Mouse (Mus musculus) embryonic facial prominence, embryonic 14.5 days (tissue): ENCODE measurements at regions not wholly inside any gene's neighbourhood (a gene's known extent, or its start where the extent isn't known, plus 50 kb on each side); places are given as distances from the start of the nearest gene placed in this dataset.
A peak's percentile ranks its signal among the peaks of the same experiment; 100 is the strongest.

ENCODE experiments used
- ATAC-seq: fragments of 200-750 bp; cut with Nextera tagmentation; 2 replicates; pipeline ENCODE4 v1.8.0; 2017; ENCODE audit warnings: low read depth, moderate number of reproducible peaks, moderate TSS enrichment
- DNase-seq: peaks from one replicate; pipeline ENCODE4 v3.0.0-alpha.2; 2015; ENCODE audit warnings: low spot score
- H3K27ac ChIP-seq: fragments of 300-500 bp; sonication (generic); replicated peaks from 2 replicates; pipeline ENCODE4 v1.5.1; 2014; ENCODE audit warnings: low read depth, mild to moderate bottlenecking, low read length, moderate library complexity
- H3K27me3 ChIP-seq: fragments of 300-500 bp; sonication (generic); replicated peaks from 2 replicates; pipeline ENCODE4 v1.6.1; 2014; ENCODE audit warnings: low read length; ENCODE audit not compliant: control insufficient read depth, insufficient read depth
- H3K36me3 ChIP-seq: fragments of 300-500 bp; sonication (generic); 2 replicates; pipeline ENCODE4 v1.6.1; 2014; ENCODE audit warnings: low read length, mixed read lengths; ENCODE audit not compliant: control insufficient read depth, insufficient read depth
- H3K4me1 ChIP-seq: fragments of 300-500 bp; sonication (generic); 2 replicates; pipeline ENCODE4 v1.6.1; 2014; ENCODE audit warnings: antibody characterized with exemption, low read length; ENCODE audit not compliant: control insufficient read depth, insufficient read depth
- H3K4me2 ChIP-seq: fragments of 300-500 bp; sonication (generic); 2 replicates; pipeline ENCODE4 v1.6.1; 2014; ENCODE audit warnings: low read depth, mild to moderate bottlenecking, low read length, moderate library complexity, mixed read lengths
- H3K4me3 ChIP-seq: fragments of 300-500 bp; sonication (generic); 2 replicates; pipeline ENCODE4 v1.5.1; 2014; ENCODE audit warnings: low read depth, mild to moderate bottlenecking, low read length
- H3K9ac ChIP-seq: fragments of 300-500 bp; sonication (generic); 2 replicates; pipeline ENCODE4 v1.6.1; 2014; ENCODE audit warnings: low read depth, mild to moderate bottlenecking, low read length, moderate library complexity, mixed read lengths
- H3K9me3 ChIP-seq: fragments of 300-500 bp; sonication (generic); 2 replicates; pipeline ENCODE4 v1.6.1; 2016; ENCODE audit warnings: low read length; ENCODE audit not compliant: control insufficient read depth
- WGBS: fragments of 180-500 bp; shearing (Covaris S2); extraction: QIAGEN DNeasy Blood & Tissue Kit; methylation state at CpG from one replicate; pipeline ENCODE4 v1.1.7; 2014; 5-methylcytosine and 5-hydroxymethylcytosine counted together

DNA sequence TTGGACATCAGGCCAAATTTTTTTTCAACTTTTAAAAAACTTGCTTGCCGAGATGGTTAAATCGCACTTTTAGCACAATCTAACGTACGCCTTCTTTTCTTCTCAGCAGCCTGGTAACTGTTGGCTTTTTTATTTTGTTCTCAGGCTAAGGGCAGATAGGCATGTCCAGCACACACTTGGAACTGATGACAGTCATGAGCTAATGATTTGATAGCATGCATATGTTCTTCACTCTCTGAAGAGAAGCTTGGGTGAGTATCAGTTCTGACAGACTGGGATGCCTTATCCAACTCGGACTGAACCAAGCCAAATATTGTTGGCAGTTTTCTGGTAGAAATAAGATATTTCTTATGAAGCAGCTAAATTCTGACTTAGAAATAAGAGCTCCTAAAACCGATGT is 145.9 kb downstream of the Ndfip2 start:
- Histone ChIP-seq H3K9ac (no peak overlapping the region), H3K36me3 (no peaks in the 10 kb centered on the region), H3K4me3 (no peak overlapping the region), H3K9me3 (0 out of 2 replicates have a peak, but pooled peaks cover 3% of the 10 kb centered on the region), H3K4me2 (no peak overlapping the region), H3K27ac (no peak overlapping the region), H3K27me3 (no peaks in the 10 kb centered on the region), H3K4me1 (no peaks in the 10 kb centered on the region)
- ATAC-seq = no peak
- 70% methylated on average over 6 of the region's 6 CpGs for WGBS
- DNase-seq = no peak

DNA sequence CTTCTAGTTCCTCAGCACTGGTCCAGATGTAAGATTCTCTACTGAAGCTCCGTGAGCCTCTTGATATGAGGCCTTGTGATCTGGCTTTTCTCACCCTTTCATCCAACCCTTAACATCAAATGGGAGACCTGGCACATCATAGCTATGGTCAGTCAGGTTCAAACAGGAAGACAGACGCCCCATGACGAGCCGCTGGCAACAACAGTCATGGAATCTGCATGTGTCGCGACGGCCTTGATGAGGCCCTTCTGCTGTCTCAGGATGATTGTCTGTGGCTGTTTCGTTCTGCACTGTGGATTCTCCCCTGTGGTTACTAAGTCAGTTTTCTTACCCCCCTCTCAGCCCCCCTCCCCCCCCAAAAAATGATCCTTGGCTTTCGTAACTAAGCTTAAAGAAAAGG is 144.9 kb downstream of the Ndfip2 start:
- no peaks in the 10 kb centered on the region for H3K9me3 ChIP-seq
- ATAC-seq = no peak
- peaks cover 1% of the 10 kb centered on the region; the same call in 1 of the 2 replicates for H3K4me1 ChIP-seq
- no peaks in the 10 kb centered on the region for H3K27me3 ChIP-seq
- H3K4me3 ChIP-seq = no peak overlapping the region
- no peak overlapping the region for H3K4me2 ChIP-seq
- no peaks in the 10 kb centered on the region for H3K36me3 ChIP-seq
- 81% methylated on average over 9 of the region's 9 CpGs for WGBS
- H3K27ac ChIP-seq = no peak overlapping the region
- DNase-seq = no peak
- no peak overlapping the region for H3K9ac ChIP-seq

DNA sequence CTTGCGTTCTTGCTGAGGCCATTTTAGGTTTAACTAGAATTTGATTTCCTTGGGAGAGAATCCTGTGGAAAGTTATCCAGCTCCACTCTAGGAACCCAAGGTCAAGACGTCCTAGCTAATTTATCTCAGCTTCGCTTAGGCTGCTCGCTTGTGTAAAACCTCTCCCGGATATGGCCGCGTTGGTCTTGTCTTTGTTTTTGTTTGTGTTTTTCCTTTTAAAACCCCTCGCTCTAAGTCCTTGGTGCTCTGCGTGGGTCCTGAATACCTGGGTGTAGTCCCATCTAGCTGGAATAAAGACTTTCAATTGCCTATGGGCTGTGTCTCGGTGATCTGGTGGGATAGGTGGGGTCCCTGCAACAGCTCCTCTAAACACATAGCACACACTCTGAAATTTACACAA is 144.2 kb downstream of the Ndfip2 start:
- no peak for ATAC-seq
- 97% methylated on average over 10 of the region's 10 CpGs for WGBS

DNA sequence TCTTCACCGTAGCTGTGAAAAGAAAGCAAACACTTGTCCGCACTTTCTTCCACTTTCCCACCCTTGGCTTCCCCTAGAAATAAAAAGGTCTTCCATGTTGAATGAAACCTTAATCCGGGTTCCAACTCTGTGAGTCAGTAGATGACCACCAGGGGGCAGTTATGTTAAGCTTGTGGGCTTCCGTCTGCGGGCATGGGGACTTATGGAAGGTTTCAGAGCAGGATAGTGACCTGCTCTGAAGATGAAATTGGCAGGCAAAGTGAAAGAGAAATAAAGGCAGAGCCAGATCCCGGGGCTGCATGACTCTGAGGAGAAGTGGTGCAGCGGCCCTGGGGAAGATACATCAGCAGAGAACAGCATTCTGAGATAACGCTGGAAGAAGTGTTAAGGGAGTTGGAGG is 139.1 kb downstream of the Ndfip2 start:
- H3K27ac ChIP-seq = no peak overlapping the region
- H3K9me3 ChIP-seq = no peaks in the 10 kb centered on the region
- peaks cover 9% of the 10 kb centered on the region; the same call in 1 of the 2 replicates for H3K4me1 ChIP-seq
- no peak overlapping the region for H3K4me3 ChIP-seq
- H3K36me3 ChIP-seq = no peaks in the 10 kb centered on the region
- H3K4me2 ChIP-seq = peak overlapping the region; percentile 37
- ATAC-seq (peak; percentile 46; the same call in 1 of the 2 replicates), DNase-seq (peak; percentile 92)
- H3K27me3 ChIP-seq = no peaks in the 10 kb centered on the region
- H3K9ac ChIP-seq = no peak overlapping the region
- whole genome bisulfite sequencing = 22% methylated on average over 8 of the region's 8 CpGs

More for the DNA sequence above, 144.2 kb downstream of the Ndfip2 start:
- H3K9me3 ChIP-seq = no peaks in the 10 kb centered on the region
- H3K4me3 ChIP-seq = no peak overlapping the region
- H3K4me2 ChIP-seq = no peak overlapping the region
- H3K4me1 ChIP-seq = peaks cover 4% of the 10 kb centered on the region; the same call in 1 of the 2 replicates
- H3K36me3 ChIP-seq = no peaks in the 10 kb centered on the region
- H3K9ac ChIP-seq = no peak overlapping the region
- no peak for DNase-seq
- H3K27me3 ChIP-seq = no peaks in the 10 kb centered on the region
- no peak overlapping the region for H3K27ac ChIP-seq

DNA sequence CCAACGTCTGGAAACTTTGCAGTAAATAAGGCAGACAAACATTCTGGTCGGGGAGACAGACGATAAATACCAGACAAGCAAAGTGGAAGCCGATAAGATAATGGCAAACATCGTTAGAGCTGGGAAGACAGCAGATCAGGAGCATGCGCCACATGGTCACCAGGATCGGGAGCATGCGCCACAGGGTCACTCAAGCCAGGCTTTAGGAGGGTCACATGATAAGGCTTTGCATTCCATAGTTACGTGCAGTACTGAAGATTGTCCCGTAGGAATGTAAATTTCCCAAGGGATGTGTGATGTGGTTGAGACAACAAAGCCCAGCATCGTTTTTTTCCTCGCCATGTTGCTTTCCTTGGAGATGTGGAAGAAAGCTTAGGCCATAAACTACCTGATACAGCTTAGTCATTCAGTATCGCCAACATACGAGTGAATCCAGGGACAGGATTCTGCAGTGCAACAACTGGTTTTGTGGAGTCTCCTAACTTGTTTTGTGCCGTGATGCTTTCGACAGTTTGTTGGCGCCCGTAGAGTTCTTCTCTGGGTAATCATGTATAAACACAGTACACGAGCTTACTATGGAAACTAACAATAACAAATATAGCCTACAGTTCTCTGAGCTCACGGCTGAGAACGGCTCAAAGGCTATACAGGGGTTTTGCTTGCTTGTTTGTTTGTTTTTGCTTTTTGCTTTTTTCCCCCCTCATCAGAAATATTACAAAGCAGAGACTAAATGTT is 133.9 kb downstream of the Ndfip2 start:
- Histone ChIP-seq H3K27ac (no peak overlapping the region), H3K4me1 (peaks cover 2% of the 10 kb centered on the region; the same call in 1 of the 2 replicates), H3K9me3 (no peaks in the 10 kb centered on the region), H3K27me3 (no peaks in the 10 kb centered on the region), H3K4me2 (no peak overlapping the region), H3K9ac (no peak overlapping the region), H3K4me3 (no peak overlapping the region), H3K36me3 (no peaks in the 10 kb centered on the region)
- ATAC-seq = no peak
- 79% methylated on average over 21 of the region's 21 CpGs for WGBS
- DNase-seq = peak; percentile 34

DNA sequence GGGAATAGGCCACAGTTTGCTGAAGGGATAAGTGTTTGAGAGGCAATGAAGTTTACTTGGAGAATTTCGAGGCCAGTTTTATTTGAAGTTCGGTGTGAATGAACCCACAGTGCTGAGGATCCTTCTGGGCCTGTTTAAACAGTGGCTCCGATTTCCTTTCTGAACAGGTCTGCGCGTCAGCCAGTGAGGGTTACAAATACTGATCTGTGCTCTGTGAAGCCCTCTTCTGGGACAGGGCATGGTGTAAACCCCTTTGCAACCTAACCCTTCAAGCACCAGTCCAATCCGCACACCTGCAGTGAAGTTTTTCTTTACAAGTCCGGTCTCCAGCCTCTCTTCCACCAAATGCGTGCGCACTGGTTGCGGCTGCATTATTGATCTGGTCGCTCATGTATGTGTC is 133.1 kb downstream of the Ndfip2 start:
- Histone ChIP-seq H3K27me3 (no peaks in the 10 kb centered on the region), H3K4me1 (no peaks in the 10 kb centered on the region), H3K36me3 (no peaks in the 10 kb centered on the region), H3K4me2 (no peak overlapping the region), H3K4me3 (no peak overlapping the region), H3K9me3 (no peaks in the 10 kb centered on the region), H3K9ac (no peak overlapping the region), H3K27ac (no peak overlapping the region)
- ATAC-seq = no peak
- no peak for DNase-seq
- WGBS = 80% methylated on average over 11 of the region's 11 CpGs

DNA sequence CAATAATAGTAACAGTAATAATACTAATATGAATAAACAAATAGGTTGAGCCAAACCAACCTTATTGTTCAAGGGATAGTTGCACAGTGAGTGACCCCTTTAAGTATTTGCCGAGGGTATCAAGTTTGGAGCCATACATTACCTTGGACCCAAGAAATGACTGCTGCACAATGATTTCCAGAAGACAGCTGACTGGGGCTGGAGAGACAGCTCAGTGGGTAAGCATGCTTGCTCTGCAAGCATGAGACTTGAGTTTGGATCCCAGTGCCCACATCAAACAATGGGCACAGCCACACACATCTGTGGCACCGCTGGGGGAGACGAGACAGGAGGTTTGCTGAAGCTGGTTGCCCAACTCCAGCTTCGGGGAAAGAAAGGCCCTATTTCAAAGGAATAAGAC is 126.7 kb downstream of the Ndfip2 start:
- 75% methylated on average over 4 of the region's 4 CpGs for WGBS
- Histone ChIP-seq H3K27me3 (no peaks in the 10 kb centered on the region), H3K4me3 (no peak overlapping the region), H3K9ac (no peak overlapping the region), H3K36me3 (no peaks in the 10 kb centered on the region), H3K27ac (no peak overlapping the region), H3K4me2 (no peak overlapping the region), H3K9me3 (no peaks in the 10 kb centered on the region), H3K4me1 (no peaks in the 10 kb centered on the region)
- no peak for ATAC-seq
- no peak for DNase-seq

DNA sequence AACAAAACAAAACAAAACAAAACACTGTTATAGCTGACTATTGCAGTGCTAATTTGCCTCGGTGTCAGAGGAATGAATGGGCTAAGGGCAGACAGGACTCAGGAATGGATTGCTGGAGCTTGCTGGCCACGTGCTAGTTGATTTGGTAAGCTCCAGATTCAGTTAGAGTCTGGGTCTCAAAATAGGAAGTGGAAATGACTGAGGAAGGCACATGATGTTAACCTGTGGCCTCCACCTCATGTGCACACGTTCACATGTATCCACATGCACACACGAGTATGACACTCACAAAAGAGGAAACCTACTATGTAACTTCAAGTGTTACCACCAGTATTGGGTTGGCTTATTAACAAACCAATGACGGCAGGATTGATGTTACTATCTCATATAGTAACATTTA is 125.0 kb downstream of the Ndfip2 start:
- Histone ChIP-seq H3K4me2 (no peak overlapping the region), H3K27ac (no peak overlapping the region), H3K36me3 (no peaks in the 10 kb centered on the region), H3K9me3 (no peaks in the 10 kb centered on the region), H3K9ac (no peak overlapping the region), H3K4me3 (no peak overlapping the region), H3K4me1 (peaks cover 5% of the 10 kb centered on the region), H3K27me3 (no peaks in the 10 kb centered on the region)
- ATAC-seq (no peak), DNase-seq (no peak)
- WGBS = 75% methylated on average over 5 of the region's 5 CpGs

DNA sequence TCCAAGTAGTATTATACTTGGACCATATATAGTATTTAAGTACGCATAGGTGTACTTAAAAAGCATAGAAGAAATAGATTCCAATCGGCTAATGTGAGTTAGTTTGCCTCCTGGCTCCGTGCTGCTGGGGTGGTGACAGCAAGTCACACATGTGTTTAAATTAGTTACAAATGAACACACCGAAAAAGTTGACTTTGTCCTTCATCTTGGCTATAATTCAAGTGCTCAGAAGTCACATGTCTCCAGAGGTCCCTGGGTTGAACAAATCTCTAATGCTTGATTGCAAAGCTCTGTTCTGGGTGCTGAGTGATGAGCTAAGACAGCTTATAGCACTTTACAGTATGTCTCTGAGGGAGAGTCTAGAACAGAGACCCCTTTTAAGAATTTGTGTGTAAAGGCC is 121.7 kb downstream of the Ndfip2 start:
- Histone ChIP-seq H3K27ac (no peak overlapping the region), H3K4me3 (no peak overlapping the region), H3K27me3 (no peaks in the 10 kb centered on the region), H3K4me1 (peaks cover 20% of the 10 kb centered on the region), H3K9ac (no peak overlapping the region), H3K36me3 (no peaks in the 10 kb centered on the region), H3K4me2 (no peak overlapping the region), H3K9me3 (no peaks in the 10 kb centered on the region)
- DNase-seq = no peak
- 66% methylated on average over 4 of the region's 4 CpGs for WGBS
- no peak for ATAC-seq
